Mouse (Mus musculus) E14TG2a.4 (cell line): ENCODE measurements at regions not wholly inside any gene's neighbourhood (a gene's known extent, or its start where the extent isn't known, plus 50 kb on each side); places are given as distances from the start of the nearest gene placed in this dataset.

Experiments
- H3K27me3 ChIP-seq: 2 replicates; pipeline ENCODE4 v1.6.1; 2014; ENCODE audit warnings: low read length, control low read depth; ENCODE audit not compliant: insufficient read depth
- H3K36me3 ChIP-seq: 2 replicates; pipeline ENCODE4 v1.6.1; 2014; ENCODE audit warnings: low read length, control low read depth; ENCODE audit not compliant: insufficient read depth
- H3K4me1 ChIP-seq: replicated peaks from 2 replicates; pipeline ENCODE4 v1.6.1; 2014; ENCODE audit warnings: low read depth, low read length, control low read depth
- H3K4me3 ChIP-seq: replicated peaks from 2 replicates; pipeline ENCODE4 v1.5.1; 2014; ENCODE audit warnings: mild to moderate bottlenecking, low read length
- H3K9me3 ChIP-seq: 2 replicates; pipeline ENCODE4 v1.6.1; 2014; ENCODE audit warnings: low read length, control low read depth
- CTCF ChIP-seq: conservative IDR thresholded peaks from 2 replicates; pipeline ENCODE4 v1.5.1; 2014; ENCODE audit warnings: low read length
- NANOG ChIP-seq: IDR thresholded peaks from 2 replicates; pipeline ENCODE4 v1.6.1; 2014; ENCODE audit warnings: borderline replicate concordance, low read length, mixed read lengths
- POU5F1 ChIP-seq: IDR thresholded peaks from 2 replicates; pipeline ENCODE4 v1.6.1; 2014; ENCODE audit warnings: low read length, borderline replicate concordance

GRCm38 (mm10) chr10:98798634-98799415 is 115.4 kb upstream of the Atp2b1 start:
- Histone ChIP-seq H3K27me3 (no peaks in the 10 kb centered on the region), H3K4me3 (no peak overlapping the region), H3K4me1 (no peaks in the 10 kb centered on the region), H3K36me3 (no peaks in the 10 kb centered on the region), H3K9me3 (no peaks in the 10 kb centered on the region)
- TF ChIP-seq CTCF (no peak), POU5F1 (no peak), NANOG (no peak)

GRCm38 (mm10) chr10:98799830-98800229 is 114.4 kb upstream of the Atp2b1 start:
- H3K27me3 ChIP-seq: no peaks in the 10 kb centered on the region
- H3K4me3 ChIP-seq: no peak overlapping the region
- H3K9me3 ChIP-seq: no peaks in the 10 kb centered on the region
- no peaks in the 10 kb centered on the region for H3K36me3 ChIP-seq
- H3K4me1 ChIP-seq: no peaks in the 10 kb centered on the region
- TF ChIP-seq CTCF (no peak), NANOG (no peak), POU5F1 (no peak)

- H3K4me3 ChIP-seq: no peak overlapping the region
- H3K9me3 ChIP-seq: no peaks in the 10 kb centered on the region
- no peaks in the 10 kb centered on the region for H3K27me3 ChIP-seq
- no peaks in the 10 kb centered on the region for H3K4me1 ChIP-seq
- H3K36me3 ChIP-seq: no peaks in the 10 kb centered on the region
- TF ChIP-seq NANOG (no peak), CTCF (no peak), POU5F1 (no peak)
These were observed 113.3 kb upstream of the Atp2b1 start for GRCm38 (mm10) chr10:98800949-98801348.

GRCm38 (mm10) chr10:98805013-98805412 is 109.2 kb upstream of the Atp2b1 start:
- TF ChIP-seq POU5F1 (no peak), NANOG (no peak), CTCF (no peak)
- Histone ChIP-seq H3K4me1 (no peaks in the 10 kb centered on the region), H3K27me3 (no peaks in the 10 kb centered on the region), H3K36me3 (no peaks in the 10 kb centered on the region), H3K4me3 (no peak overlapping the region), H3K9me3 (no peaks in the 10 kb centered on the region)

- TF ChIP-seq NANOG (no peak), CTCF (no peak), POU5F1 (no peak)
- Histone ChIP-seq H3K4me1 (no peaks in the 10 kb centered on the region), H3K27me3 (no peaks in the 10 kb centered on the region), H3K9me3 (no peaks in the 10 kb centered on the region), H3K4me3 (no peak overlapping the region), H3K36me3 (no peaks in the 10 kb centered on the region)
These were observed 107.2 kb upstream of the Atp2b1 start for GRCm38 (mm10) chr10:98806798-98807535.

- TF ChIP-seq NANOG (no peak), CTCF (no peak), POU5F1 (no peak)
- Histone ChIP-seq H3K4me3 (no peak overlapping the region), H3K4me1 (no peaks in the 10 kb centered on the region), H3K27me3 (no peaks in the 10 kb centered on the region), H3K36me3 (no peaks in the 10 kb centered on the region), H3K9me3 (no peaks in the 10 kb centered on the region)
These were observed 105.6 kb upstream of the Atp2b1 start for GRCm38 (mm10) chr10:98808644-98809043.

GRCm38 (mm10) chr10:98829051-98829450 is 85.2 kb upstream of the Atp2b1 start:
- no peaks in the 10 kb centered on the region for H3K4me1 ChIP-seq
- no peaks in the 10 kb centered on the region for H3K9me3 ChIP-seq
- H3K27me3 ChIP-seq: no peaks in the 10 kb centered on the region
- no peaks in the 10 kb centered on the region for H3K36me3 ChIP-seq
- no peak overlapping the region for H3K4me3 ChIP-seq
- TF ChIP-seq POU5F1 (no peak), NANOG (no peak), CTCF (no peak)

- Histone ChIP-seq H3K4me1 (no peaks in the 10 kb centered on the region), H3K36me3 (no peaks in the 10 kb centered on the region), H3K9me3 (no peaks in the 10 kb centered on the region), H3K27me3 (no peaks in the 10 kb centered on the region), H3K4me3 (no peak overlapping the region)
- TF ChIP-seq POU5F1 (no peak), CTCF (no peak), NANOG (no peak)
These were observed 82.7 kb upstream of the Atp2b1 start for GRCm38 (mm10) chr10:98831488-98831887.
